Mouse (Mus musculus): ENCODE data around the gene Tnpo1. TPM values are rescaled to one million over a fixed set of nuclear protein-coding genes. Genes with fewer than 3 reads are reported as not detected.

Gene Tnpo1
- polyA plus RNA-seq, 1 experiment from 2014 or later: 20.3 TPM

GRCm38 (mm10) chr13:98963612-98964011 lies 37.4 kb upstream of the Tnpo1 start:
- DNase-seq (ENCODE audit: low spot score) (no peak), ATAC-seq (no peak)
- no peak overlapping the region for H3K27ac ChIP-seq (ENCODE audit: low read length)
- H3K9ac ChIP-seq (replicated peaks; ENCODE audit: low read depth): no peak overlapping the region
- H3K36me3 ChIP-seq (ENCODE audit: insufficient read depth, low read length): no peaks in the 10 kb centered on the region
- TF ChIP-seq CTCF (IDR thresholded peaks at IDR 0.05) (no peak), EP300 (IDR thresholded peaks at IDR 0.05) (no peak)
- H3K27me3 ChIP-seq (replicated peaks; ENCODE audit: insufficient read depth, low read length): no peaks in the 10 kb centered on the region
- H3K4me1 ChIP-seq (ENCODE audit: insufficient read depth, low read depth, low read length): no peaks in the 10 kb centered on the region
- H3K4me2 ChIP-seq (replicated peaks; ENCODE audit: low read depth, low read length): no peak overlapping the region
- no peaks in the 10 kb centered on the region for H3K9me3 ChIP-seq (ENCODE audit: low read length)
- WGBS: 96% methylated on average over 1 of the region's 1 CpGs
- no peak overlapping the region for H3K4me3 ChIP-seq (ENCODE audit: low read depth, low read length)

GRCm38 (mm10) chr13:98958177-98958576 lies 32.0 kb upstream of the Tnpo1 start:
- Histone ChIP-seq H3K27me3 (replicated peaks; ENCODE audit: insufficient read depth, low read length) (no peaks in the 10 kb centered on the region), H3K4me1 (ENCODE audit: insufficient read depth, low read depth, low read length) (no peaks in the 10 kb centered on the region), H3K36me3 (ENCODE audit: insufficient read depth, low read length) (no peaks in the 10 kb centered on the region), H3K9me3 (ENCODE audit: low read length) (no peaks in the 10 kb centered on the region), H3K4me3 (ENCODE audit: low read depth, low read length) (no peak overlapping the region), H3K4me2 (replicated peaks; ENCODE audit: low read depth, low read length) (no peak overlapping the region), H3K9ac (replicated peaks; ENCODE audit: low read depth) (no peak overlapping the region), H3K27ac (ENCODE audit: low read length) (no peak overlapping the region)
- no peak for DNase-seq (ENCODE audit: low spot score)
- TF ChIP-seq EP300 (IDR thresholded peaks at IDR 0.05) (no peak), CTCF (IDR thresholded peaks at IDR 0.05) (no peak)
- WGBS: 40% methylated on average over 2 of the region's 2 CpGs
- ATAC-seq: no peak

GRCm38 (mm10) chr13:98956209-98956608 lies 30.0 kb upstream of the Tnpo1 start:
- ATAC-seq (no peak), DNase-seq (ENCODE audit: low spot score) (no peak)
- TF ChIP-seq CTCF (IDR thresholded peaks at IDR 0.05): no peak
- no peak for TF ChIP-seq EP300 (IDR thresholded peaks at IDR 0.05)
- no peaks in the 10 kb centered on the region for H3K27me3 ChIP-seq (replicated peaks; ENCODE audit: insufficient read depth, low read length)
- no peak overlapping the region for H3K4me2 ChIP-seq (replicated peaks; ENCODE audit: low read depth, low read length)
- no peak overlapping the region for H3K4me3 ChIP-seq (ENCODE audit: low read depth, low read length)
- H3K4me1 ChIP-seq (ENCODE audit: insufficient read depth, low read depth, low read length): no peaks in the 10 kb centered on the region
- no peaks in the 10 kb centered on the region for H3K36me3 ChIP-seq (ENCODE audit: insufficient read depth, low read length)
- H3K27ac ChIP-seq (ENCODE audit: low read length): no peak overlapping the region
- WGBS: 78% methylated on average over 2 of the region's 2 CpGs
- no peak overlapping the region for H3K9ac ChIP-seq (replicated peaks; ENCODE audit: low read depth)
- no peaks in the 10 kb centered on the region for H3K9me3 ChIP-seq (ENCODE audit: low read length)

GRCm38 (mm10) chr13:98955676-98956075 lies 29.5 kb upstream of the Tnpo1 start:
- H3K27me3 ChIP-seq (replicated peaks; ENCODE audit: insufficient read depth, low read length): no peaks in the 10 kb centered on the region
- no peaks in the 10 kb centered on the region for H3K9me3 ChIP-seq (ENCODE audit: low read length)
- no peak overlapping the region for H3K9ac ChIP-seq (replicated peaks; ENCODE audit: low read depth)
- TF ChIP-seq EP300 (IDR thresholded peaks at IDR 0.05): no peak
- no peak for TF ChIP-seq CTCF (IDR thresholded peaks at IDR 0.05)
- H3K36me3 ChIP-seq (ENCODE audit: insufficient read depth, low read length): no peaks in the 10 kb centered on the region
- no peak overlapping the region for H3K4me3 ChIP-seq (ENCODE audit: low read depth, low read length)
- no peak overlapping the region for H3K4me2 ChIP-seq (replicated peaks; ENCODE audit: low read depth, low read length)
- ATAC-seq (peak; percentile 16; the same call in 1 of the 2 replicates), DNase-seq (ENCODE audit: low spot score) (no peak)
- H3K4me1 ChIP-seq (ENCODE audit: insufficient read depth, low read depth, low read length): no peaks in the 10 kb centered on the region
- WGBS: 53% methylated on average over 6 of the region's 6 CpGs
- no peak overlapping the region for H3K27ac ChIP-seq (ENCODE audit: low read length)

GRCm38 (mm10) chr13:98955226-98955625 lies 29.0 kb upstream of the Tnpo1 start:
- peak; percentile 40; the same call in 1 of the 2 replicates for TF ChIP-seq EP300 (IDR thresholded peaks at IDR 0.05)
- no peak for TF ChIP-seq CTCF (IDR thresholded peaks at IDR 0.05)
- no peaks in the 10 kb centered on the region for H3K36me3 ChIP-seq (ENCODE audit: insufficient read depth, low read length)
- no peak overlapping the region for H3K4me2 ChIP-seq (replicated peaks; ENCODE audit: low read depth, low read length)
- no peaks in the 10 kb centered on the region for H3K4me1 ChIP-seq (ENCODE audit: insufficient read depth, low read depth, low read length)
- 16% methylated on average over 5 of the region's 5 CpGs for WGBS
- no peaks in the 10 kb centered on the region for H3K9me3 ChIP-seq (ENCODE audit: low read length)
- no peaks in the 10 kb centered on the region for H3K27me3 ChIP-seq (replicated peaks; ENCODE audit: insufficient read depth, low read length)
- no peak overlapping the region for H3K27ac ChIP-seq (ENCODE audit: low read length)
- DNase-seq (ENCODE audit: low spot score) (peak; percentile 71), ATAC-seq (peak; percentile 91)
- H3K4me3 ChIP-seq (ENCODE audit: low read depth, low read length): no peak overlapping the region
- no peak overlapping the region for H3K9ac ChIP-seq (replicated peaks; ENCODE audit: low read depth)

GRCm38 (mm10) chr13:98953830-98954229 lies 27.6 kb upstream of the Tnpo1 start:
- no peaks in the 10 kb centered on the region for H3K4me1 ChIP-seq (ENCODE audit: insufficient read depth, low read depth, low read length)
- 75% methylated on average over 5 of the region's 5 CpGs for WGBS
- no peaks in the 10 kb centered on the region for H3K9me3 ChIP-seq (ENCODE audit: low read length)
- no peak overlapping the region for H3K4me3 ChIP-seq (ENCODE audit: low read depth, low read length)
- no peak overlapping the region for H3K9ac ChIP-seq (replicated peaks; ENCODE audit: low read depth)
- H3K4me2 ChIP-seq (replicated peaks; ENCODE audit: low read depth, low read length): no peak overlapping the region
- H3K27me3 ChIP-seq (replicated peaks; ENCODE audit: insufficient read depth, low read length): no peaks in the 10 kb centered on the region
- H3K36me3 ChIP-seq (ENCODE audit: insufficient read depth, low read length): no peaks in the 10 kb centered on the region
- TF ChIP-seq CTCF (IDR thresholded peaks at IDR 0.05): no peak
- TF ChIP-seq EP300 (IDR thresholded peaks at IDR 0.05): no peak
- DNase-seq (ENCODE audit: low spot score) (no peak), ATAC-seq (no peak)
- H3K27ac ChIP-seq (ENCODE audit: low read length): no peak overlapping the region

- DNase-seq (ENCODE audit: low spot score): no peak
- no peak for ATAC-seq
- Histone ChIP-seq H3K4me1 (ENCODE audit: insufficient read depth, low read depth, low read length) (no peaks in the 10 kb centered on the region), H3K4me3 (ENCODE audit: low read depth, low read length) (no peak overlapping the region), H3K9me3 (ENCODE audit: low read length) (no peaks in the 10 kb centered on the region), H3K4me2 (replicated peaks; ENCODE audit: low read depth, low read length) (no peak overlapping the region), H3K36me3 (ENCODE audit: insufficient read depth, low read length) (no peaks in the 10 kb centered on the region), H3K27ac (ENCODE audit: low read length) (no peak overlapping the region), H3K27me3 (replicated peaks; ENCODE audit: insufficient read depth, low read length) (no peaks in the 10 kb centered on the region), H3K9ac (replicated peaks; ENCODE audit: low read depth) (no peak overlapping the region)
- TF ChIP-seq EP300 (IDR thresholded peaks at IDR 0.05) (no peak), CTCF (IDR thresholded peaks at IDR 0.05) (no peak)
- WGBS: 67% methylated on average over 7 of the region's 7 CpGs
Measured at GRCm38 (mm10) chr13:98951951-98952350, 25.8 kb upstream of the Tnpo1 start.

Data from lung, postnatal 0 days (tissue).